Mouse (Mus musculus) limb, embryonic 13.5 days (tissue): ENCODE results near the gene Lrch3. TPM values are rescaled to one million over a fixed set of nuclear protein-coding genes. Genes with fewer than 3 reads are reported as not detected.

Experiments
- ATAC-seq: fragments of 200-750 bp; cut with Nextera tagmentation; 2 replicates; pipeline ENCODE4 v1.8.0; 2017; ENCODE audit warnings: low read depth, moderate number of reproducible peaks, moderate TSS enrichment; ENCODE audit not compliant: low FRiP score
- H3K27ac ChIP-seq: fragments of 300-500 bp; sonication (generic); 2 replicates; pipeline ENCODE4 v1.5.1; 2015; ENCODE audit warnings: inconsistent platforms, mild to moderate bottlenecking, moderate library complexity
- H3K27me3 ChIP-seq: fragments of 300-500 bp; sonication (generic); 2 replicates; pipeline ENCODE4 v1.6.1; 2015; ENCODE audit warnings: mild to moderate bottlenecking, inconsistent platforms
- H3K36me3 ChIP-seq: fragments of 300-500 bp; sonication (generic); 2 replicates; pipeline ENCODE4 v1.6.1; 2015; ENCODE audit warnings: inconsistent platforms, mild to moderate bottlenecking, moderate library complexity
- H3K4me1 ChIP-seq: fragments of 300-500 bp; sonication (generic); 2 replicates; pipeline ENCODE4 v1.6.1; 2015; ENCODE audit warnings: inconsistent platforms
- H3K4me2 ChIP-seq: fragments of 300-500 bp; sonication (generic); replicated peaks from 2 replicates; pipeline ENCODE4 v1.6.1; 2015; ENCODE audit warnings: inconsistent platforms, mild to moderate bottlenecking, moderate library complexity
- H3K4me3 ChIP-seq: fragments of 300-500 bp; sonication (generic); 2 replicates; pipeline ENCODE4 v1.5.1; 2015; ENCODE audit warnings: moderate library complexity, mild to moderate bottlenecking, inconsistent platforms
- H3K9ac ChIP-seq: fragments of 300-500 bp; sonication (generic); 2 replicates; pipeline ENCODE4 v1.6.1; 2015; ENCODE audit warnings: mild to moderate bottlenecking, inconsistent platforms
- H3K9me3 ChIP-seq: fragments of 300-500 bp; sonication (generic); 2 replicates; pipeline ENCODE4 v1.6.1; 2016; ENCODE audit warnings: inconsistent platforms
- whole genome bisulfite sequencing: fragments of 180-500 bp; shearing (Covaris S2); methylation state at CpG from one replicate; pipeline ENCODE4 v1.1.7; 2015; 5-methylcytosine and 5-hydroxymethylcytosine counted together
- polyA plus RNA-seq: library from polyadenylated mRNA; unstranded; fragments of >200 nt; fragmentation: Nextera tagmentation; extraction: Ambion mirVana; gene quantifications from 2 replicates; pipeline ENCODE4 v1.2.1, GENCODE M21; 2015

Gene Lrch3
- polyA plus RNA-seq, 1 experiment from 2014 or later, result 36.7 TPM

- Histone ChIP-seq H3K4me1 (no peaks in the 10 kb centered on the region), H3K9ac (no peak overlapping the region), H3K4me3 (no peak overlapping the region), H3K4me2 (no peak overlapping the region), H3K27me3 (no peaks in the 10 kb centered on the region), H3K27ac (no peak overlapping the region), H3K9me3 (no peaks in the 10 kb centered on the region), H3K36me3 (peaks cover 82% of the 10 kb centered on the region)
- WGBS, result 90% methylated on average over 6 of the region's 6 CpGs
- ATAC-seq, result no peak
These were observed 96.3 kb downstream of the Lrch3 start for GRCm38 (mm10) chr16:33010166-33010565.

GRCm38 (mm10) chr16:33013801-33014200, 99.9 kb downstream of the Lrch3 start:
- Histone ChIP-seq H3K27me3 (no peaks in the 10 kb centered on the region), H3K9ac (no peak overlapping the region), H3K27ac (no peak overlapping the region), H3K4me1 (no peaks in the 10 kb centered on the region), H3K9me3 (no peaks in the 10 kb centered on the region), H3K4me2 (no peak overlapping the region), H3K36me3 (peaks cover 62% of the 10 kb centered on the region), H3K4me3 (no peak overlapping the region)
- 90% methylated on average over 5 of the region's 5 CpGs for WGBS
- ATAC-seq, result no peak

GRCm38 (mm10) chr16:33014921-33015320, 101.0 kb downstream of the Lrch3 start:
- Histone ChIP-seq H3K27ac (no peak overlapping the region), H3K4me3 (no peak overlapping the region), H3K4me2 (no peak overlapping the region), H3K9ac (no peak overlapping the region), H3K9me3 (no peaks in the 10 kb centered on the region), H3K4me1 (no peaks in the 10 kb centered on the region), H3K27me3 (no peaks in the 10 kb centered on the region), H3K36me3 (peaks cover 52% of the 10 kb centered on the region)
- 89% methylated on average over 1 of the region's 1 CpGs for WGBS
- no peak for ATAC-seq

GRCm38 (mm10) chr16:33015396-33015907, 101.6 kb downstream of the Lrch3 start:
- 92% methylated on average over 3 of the region's 3 CpGs for WGBS
- Histone ChIP-seq H3K4me1 (no peaks in the 10 kb centered on the region), H3K27me3 (no peaks in the 10 kb centered on the region), H3K27ac (no peak overlapping the region), H3K9me3 (no peaks in the 10 kb centered on the region), H3K4me2 (no peak overlapping the region), H3K9ac (no peak overlapping the region), H3K36me3 (peaks cover 47% of the 10 kb centered on the region), H3K4me3 (no peak overlapping the region)
- ATAC-seq, result no peak

GRCm38 (mm10) chr16:33015986-33016385, 102.1 kb downstream of the Lrch3 start:
- Histone ChIP-seq H3K27me3 (no peaks in the 10 kb centered on the region), H3K9me3 (no peaks in the 10 kb centered on the region), H3K36me3 (peaks cover 42% of the 10 kb centered on the region), H3K9ac (no peak overlapping the region), H3K4me3 (no peak overlapping the region), H3K27ac (no peak overlapping the region), H3K4me1 (no peaks in the 10 kb centered on the region), H3K4me2 (no peak overlapping the region)
- no peak for ATAC-seq
- WGBS, result 87% methylated on average over 2 of the region's 2 CpGs

- no peak for ATAC-seq
- Histone ChIP-seq H3K27ac (no peak overlapping the region), H3K4me2 (no peak overlapping the region), H3K9ac (no peak overlapping the region), H3K27me3 (no peaks in the 10 kb centered on the region), H3K36me3 (peaks cover 29% of the 10 kb centered on the region), H3K9me3 (no peaks in the 10 kb centered on the region), H3K4me1 (no peaks in the 10 kb centered on the region), H3K4me3 (no peak overlapping the region)
- WGBS, result 91% methylated on average over 5 of the region's 5 CpGs
These were observed 103.9 kb downstream of the Lrch3 start for GRCm38 (mm10) chr16:33017677-33018349.

GRCm38 (mm10) chr16:33019117-33019770, 105.3 kb downstream of the Lrch3 start:
- Histone ChIP-seq H3K27me3 (no peaks in the 10 kb centered on the region), H3K4me2 (no peak overlapping the region), H3K9ac (no peak overlapping the region), H3K27ac (no peak overlapping the region), H3K4me1 (no peaks in the 10 kb centered on the region), H3K4me3 (no peak overlapping the region), H3K36me3 (peaks cover 16% of the 10 kb centered on the region), H3K9me3 (no peaks in the 10 kb centered on the region)
- 72% methylated on average over 21 of the region's 21 CpGs for WGBS
- ATAC-seq, result peak; percentile 32; the same call in 1 of the 2 replicates

- no peaks in the 10 kb centered on the region for H3K4me1 ChIP-seq
- 76% methylated on average over 3 of the region's 3 CpGs for WGBS
- peaks cover 5% of the 10 kb centered on the region for H3K36me3 ChIP-seq
- H3K27me3 ChIP-seq, result no peaks in the 10 kb centered on the region
- no peak overlapping the region for H3K9ac ChIP-seq
- no peak overlapping the region for H3K4me2 ChIP-seq
- H3K4me3 ChIP-seq, result no peak overlapping the region
- no peak for ATAC-seq
- H3K9me3 ChIP-seq, result no peaks in the 10 kb centered on the region
- H3K27ac ChIP-seq, result no peak overlapping the region
These were observed 107.5 kb downstream of the Lrch3 start for GRCm38 (mm10) chr16:33021381-33021780.

- ATAC-seq, result peak; percentile 51; the same call in 1 of the 2 replicates
- H3K36me3 ChIP-seq, result no peaks in the 10 kb centered on the region
- no peaks in the 10 kb centered on the region for H3K4me1 ChIP-seq
- 4% methylated on average over 4 of the region's 4 CpGs for WGBS
- H3K27me3 ChIP-seq, result no peaks in the 10 kb centered on the region
- H3K27ac ChIP-seq, result no peak overlapping the region
- H3K9me3 ChIP-seq, result no peaks in the 10 kb centered on the region
- H3K9ac ChIP-seq, result no peak overlapping the region
- H3K4me2 ChIP-seq, result no peak overlapping the region
- H3K4me3 ChIP-seq, result no peak overlapping the region
These were observed 109.8 kb downstream of the Lrch3 start for GRCm38 (mm10) chr16:33023750-33024149.

- Histone ChIP-seq H3K4me3 (no peak overlapping the region), H3K9me3 (no peaks in the 10 kb centered on the region), H3K27me3 (no peaks in the 10 kb centered on the region), H3K4me1 (no peaks in the 10 kb centered on the region), H3K9ac (no peak overlapping the region), H3K36me3 (no peaks in the 10 kb centered on the region), H3K4me2 (no peak overlapping the region), H3K27ac (no peak overlapping the region)
- WGBS, result 62% methylated on average over 8 of the region's 8 CpGs
- ATAC-seq, result 0 out of 2 replicates have a peak, but pooled peaks have one; percentile 54
These were observed 110.7 kb downstream of the Lrch3 start for GRCm38 (mm10) chr16:33024456-33025104.

GRCm38 (mm10) chr16:33026357-33026756, 112.5 kb downstream of the Lrch3 start:
- no peak overlapping the region for H3K4me3 ChIP-seq
- ATAC-seq, result no peak
- no peaks in the 10 kb centered on the region for H3K36me3 ChIP-seq
- WGBS, result 80% methylated on average over 7 of the region's 7 CpGs
- no peak overlapping the region for H3K27ac ChIP-seq
- no peak overlapping the region for H3K4me2 ChIP-seq
- no peaks in the 10 kb centered on the region for H3K27me3 ChIP-seq
- H3K9me3 ChIP-seq, result no peaks in the 10 kb centered on the region
- H3K4me1 ChIP-seq, result no peaks in the 10 kb centered on the region
- H3K9ac ChIP-seq, result no peak overlapping the region

- Histone ChIP-seq H3K4me2 (no peak overlapping the region), H3K9me3 (no peaks in the 10 kb centered on the region), H3K27ac (no peak overlapping the region), H3K9ac (no peak overlapping the region), H3K4me3 (no peak overlapping the region), H3K36me3 (no peaks in the 10 kb centered on the region), H3K27me3 (no peaks in the 10 kb centered on the region), H3K4me1 (0 out of 2 replicates have a peak, but pooled peaks cover 2% of the 10 kb centered on the region)
- no peak for ATAC-seq
- 62% methylated on average over 4 of the region's 4 CpGs for WGBS
These were observed 122.1 kb downstream of the Lrch3 start for GRCm38 (mm10) chr16:33036006-33036405.
